In genomic region chr2:138792711-138793450, GRCm38 (mm10) we compare ENCODE assay signal across 9 mouse cellular contexts.
DNase-seq lines count a peak whose midpoint lies in the region.
"Had no signal": no experiment of that assay in that cellular context is flagged by ENCODE, and none has a peak within 500 bp of the region (broad histone marks: within the 10 kb centered on the region; RNA-seq: fewer than 3 reads in every experiment).

No protein-coding gene starts in this region.

- peak; percentile 58 for DNase-seq in right cerebral cortex, postnatal 25 days
- DNase-seq in right cerebral cortex, postnatal 10 days (ENCODE audit: low spot score in 2 of 2) = no peak
- DNase-seq in cerebellum, postnatal 14 days = peak; percentile 65 to 79
- peak; percentile 91 for DNase-seq in layer of hippocampus, adult 9-11 months
- DNase-seq in spleen, postnatal 4 days (ENCODE audit: low spot score in 2 of 2) = no peak
- no peak for DNase-seq in kidney, adult 9 months
- no peak for DNase-seq in kidney, adult 18-20 months
- DNase-seq: kidney, postnatal 36 days; thymus, postnatal 14 days had no signal

Comparison
In these comparisons a context has a peak if more than half of its experiments do, and no peak if none do; other contexts are left out.
1. DNase-seq: peak in right cerebral cortex, postnatal 25 days (single experiment), cerebellum, postnatal 14 days (2 of 2) and layer of hippocampus, adult 9-11 months (single experiment); none in right cerebral cortex, postnatal 10 days (0 of 2), spleen, postnatal 4 days (0 of 2), kidney, adult 9 months (single experiment) and kidney, adult 18-20 months (single experiment).